Mouse (Mus musculus): ENCODE results near the gene Myo1a. TPM values are rescaled to one million over a fixed set of nuclear protein-coding genes. Genes with fewer than 3 reads are reported as not detected.
A peak's percentile ranks its signal among the peaks of the same experiment; 100 is the strongest.
"Not testable (repeated sequence)": the region's sequence is repeated elsewhere in the genome, so short reads cannot be mapped to it uniquely, and the experiment has no call there.

The Myo1a gene
- polyA plus RNA-seq (2016; fragmentation: Nextera tagmentation; extraction: Ambion mirVana), result 0.47 and 0.71 TPM in 2 replicates

- 60% methylated on average over 2 of the region's 2 CpGs for WGBS
- no peaks in the 10 kb centered on the region for H3K36me3 ChIP-seq
- no peak for ATAC-seq (ENCODE audit: low FRiP score, low read depth)
Measured at GRCm38 (mm10) chr10:127704766-127705220, at the start of gene Myo1a. Gene Myo1a (plus strand): TSS chr10:127705170.

DNA sequence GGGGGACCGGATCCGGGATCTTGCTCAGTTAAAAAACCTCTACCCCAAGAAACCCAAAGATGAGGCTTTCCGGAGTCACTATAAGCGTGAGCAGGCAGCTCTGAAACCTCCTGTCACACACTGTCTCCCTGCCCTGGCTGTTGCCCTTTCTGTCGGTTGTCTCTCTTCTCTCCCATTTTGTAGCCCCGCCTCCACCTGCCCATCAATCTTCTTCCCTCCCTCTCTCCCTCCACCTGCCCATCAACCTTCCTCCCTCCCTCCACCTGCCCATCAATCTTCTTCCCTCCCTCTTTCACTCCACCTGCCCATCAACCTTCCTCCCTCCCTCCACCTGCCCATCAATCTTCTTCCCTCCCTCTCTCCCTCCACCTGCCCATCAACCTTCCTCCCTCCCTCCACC, 47.4 kb upstream of the Myo1a start:
- not testable (repeated sequence) for H3K4me3 ChIP-seq; H3K9me3 ChIP-seq; H3K9ac ChIP-seq (replicated peaks); H3K36me3 ChIP-seq; H3K27ac ChIP-seq (replicated peaks); ATAC-seq (ENCODE audit: low FRiP score, low read depth); H3K4me2 ChIP-seq (replicated peaks)
- peaks cover 12% of the 10 kb centered on the region for H3K4me1 ChIP-seq
- 53% methylated on average over 6 of the region's 6 CpGs for WGBS
- peaks cover 45% of the 10 kb centered on the region for H3K27me3 ChIP-seq

More at GRCm38 (mm10) chr10:127704766-127705220, at the start of gene Myo1a:
- Histone ChIP-seq H3K9ac (replicated peaks) (no peak within 1 kb of the TSS), H3K4me1 (no peaks in the 10 kb centered on the region), H3K4me3 (no peak within 1 kb of the TSS), H3K27me3 (no peaks in the 10 kb centered on the region), H3K4me2 (replicated peaks) (no peak within 1 kb of the TSS), H3K27ac (replicated peaks) (no peak within 1 kb of the TSS), H3K9me3 (no peaks in the 10 kb centered on the region)

DNA sequence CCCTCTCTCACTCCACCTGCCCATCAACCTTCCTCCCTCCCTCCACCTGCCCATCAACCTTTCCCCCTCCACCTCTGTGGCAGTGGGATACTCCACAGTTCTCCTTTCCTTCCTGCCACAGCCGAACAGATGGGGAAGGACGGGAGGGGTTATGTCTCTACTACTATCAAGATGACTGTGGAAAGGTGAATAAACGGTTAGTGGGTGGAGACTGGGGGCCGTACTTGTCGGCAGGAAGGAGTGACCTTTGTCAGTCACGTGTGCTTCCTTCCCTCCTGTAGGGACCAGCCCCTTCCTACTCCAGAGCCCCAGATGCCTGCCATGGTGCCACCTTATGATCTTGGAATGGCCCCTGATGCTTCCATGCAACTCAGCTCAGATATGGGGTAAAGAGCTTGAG, 46.9 kb upstream of the Myo1a start:
- Histone ChIP-seq H3K9ac (replicated peaks) (no peak overlapping the region), H3K27ac (replicated peaks) (no peak overlapping the region), H3K4me2 (replicated peaks) (no peak overlapping the region), H3K27me3 (peaks cover 50% of the 10 kb centered on the region), H3K36me3 (no peaks in the 10 kb centered on the region), H3K4me1 (peaks cover 16% of the 10 kb centered on the region), H3K4me3 (no peak overlapping the region), H3K9me3 (no peaks in the 10 kb centered on the region)
- 19% methylated on average over 6 of the region's 6 CpGs for WGBS
- ATAC-seq (ENCODE audit: low FRiP score, low read depth), result no peak

GRCm38 (mm10) chr10:127659551-127659950, 45.4 kb upstream of the Myo1a start:
- H3K9ac ChIP-seq (replicated peaks), result no peak overlapping the region
- WGBS, result 50% methylated on average over 1 of the region's 1 CpGs
- no peak for ATAC-seq (ENCODE audit: low FRiP score, low read depth)
- H3K27me3 ChIP-seq, result peaks cover 64% of the 10 kb centered on the region
- no peak overlapping the region for H3K4me2 ChIP-seq (replicated peaks)
- H3K27ac ChIP-seq (replicated peaks), result no peak overlapping the region
- H3K4me1 ChIP-seq, result peaks cover 26% of the 10 kb centered on the region
- no peaks in the 10 kb centered on the region for H3K36me3 ChIP-seq
- no peak overlapping the region for H3K4me3 ChIP-seq
- H3K9me3 ChIP-seq, result no peaks in the 10 kb centered on the region

- no peaks in the 10 kb centered on the region for H3K9me3 ChIP-seq
- H3K4me1 ChIP-seq, result peaks cover 40% of the 10 kb centered on the region
- H3K4me3 ChIP-seq, result peak overlapping the region; percentile 12; the same call in 1 of the 2 replicates
- WGBS, result 9% methylated on average over 14 of the region's 14 CpGs
- no peaks in the 10 kb centered on the region for H3K36me3 ChIP-seq
- peak overlapping the region; percentile 31; the same call in 1 of the 2 replicates for H3K4me2 ChIP-seq (replicated peaks)
- H3K27me3 ChIP-seq, result peaks cover 83% of the 10 kb centered on the region
- ATAC-seq (ENCODE audit: low FRiP score, low read depth), result no peak
- H3K9ac ChIP-seq (replicated peaks), result no peak overlapping the region; the same call in 1 of the 2 replicates
- no peak overlapping the region for H3K27ac ChIP-seq (replicated peaks)
Measured at GRCm38 (mm10) chr10:127661291-127661914, 43.6 kb upstream of the Myo1a start.

GRCm38 (mm10) chr10:127661915-127662663, 42.9 kb upstream of the Myo1a start:
- H3K27me3 ChIP-seq, result peaks cover 90% of the 10 kb centered on the region
- H3K9ac ChIP-seq (replicated peaks), result no peak overlapping the region; the same call in 1 of the 2 replicates
- H3K4me1 ChIP-seq, result peaks cover 43% of the 10 kb centered on the region
- H3K4me2 ChIP-seq (replicated peaks), result peak overlapping the region; percentile 31
- no peaks in the 10 kb centered on the region for H3K9me3 ChIP-seq
- 0 out of 2 replicates have a peak, but pooled peaks have one; percentile 1 for ATAC-seq (ENCODE audit: low FRiP score, low read depth)
- WGBS, result 6% methylated on average over 16 of the region's 16 CpGs
- H3K4me3 ChIP-seq, result peak overlapping the region; percentile 14
- no peaks in the 10 kb centered on the region for H3K36me3 ChIP-seq
- no peak overlapping the region for H3K27ac ChIP-seq (replicated peaks)

GRCm38 (mm10) chr10:127662666-127663253, 42.2 kb upstream of the Myo1a start:
- peak overlapping the region; percentile 31 for H3K4me2 ChIP-seq (replicated peaks)
- H3K4me1 ChIP-seq, result peaks cover 49% of the 10 kb centered on the region
- peaks cover 96% of the 10 kb centered on the region for H3K27me3 ChIP-seq
- peak; percentile 7; the same call in 1 of the 2 replicates for ATAC-seq (ENCODE audit: low FRiP score, low read depth)
- no peak overlapping the region for H3K27ac ChIP-seq (replicated peaks)
- H3K36me3 ChIP-seq, result no peaks in the 10 kb centered on the region
- no peak overlapping the region for H3K9ac ChIP-seq (replicated peaks)
- no peaks in the 10 kb centered on the region for H3K9me3 ChIP-seq
- 12% methylated on average over 19 of the region's 19 CpGs for WGBS
- H3K4me3 ChIP-seq, result peak overlapping the region; percentile 14; the same call in 1 of the 2 replicates

GRCm38 (mm10) chr10:127663590-127663989, 41.4 kb upstream of the Myo1a start:
- H3K27ac ChIP-seq (replicated peaks), result no peak overlapping the region
- H3K4me3 ChIP-seq, result no peak overlapping the region
- H3K9me3 ChIP-seq, result no peaks in the 10 kb centered on the region
- 17% methylated on average over 5 of the region's 5 CpGs for WGBS
- no peak for ATAC-seq (ENCODE audit: low FRiP score, low read depth)
- peaks cover 57% of the 10 kb centered on the region for H3K4me1 ChIP-seq
- H3K36me3 ChIP-seq, result no peaks in the 10 kb centered on the region
- no peak overlapping the region for H3K4me2 ChIP-seq (replicated peaks)
- peaks cover 95% of the 10 kb centered on the region for H3K27me3 ChIP-seq
- no peak overlapping the region for H3K9ac ChIP-seq (replicated peaks)

DNA sequence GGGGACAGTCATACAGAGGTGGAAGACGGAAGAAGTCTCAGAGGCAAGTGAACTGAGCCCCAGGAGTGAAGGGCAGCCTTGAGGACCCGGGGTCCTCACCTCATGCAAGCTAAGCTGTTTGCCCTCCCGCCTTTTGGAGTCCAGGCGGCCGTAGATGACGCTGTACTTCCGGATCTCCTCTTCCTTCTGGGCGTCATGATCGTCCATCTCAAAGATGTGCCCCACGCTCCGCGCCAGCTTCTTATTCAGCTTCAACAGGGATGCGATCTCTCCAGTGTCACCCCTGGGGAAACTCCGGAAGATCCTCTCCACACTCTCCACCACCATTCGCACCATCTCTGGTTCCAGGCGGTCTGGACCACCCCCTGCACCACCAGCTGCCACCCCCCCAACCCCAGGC, 40.8 kb upstream of the Myo1a start:
- Histone ChIP-seq H3K9ac (replicated peaks) (no peak overlapping the region), H3K27me3 (peaks cover 98% of the 10 kb centered on the region), H3K9me3 (no peaks in the 10 kb centered on the region), H3K36me3 (no peaks in the 10 kb centered on the region), H3K27ac (replicated peaks) (no peak overlapping the region), H3K4me3 (0 out of 2 replicates have a peak overlapping the region, but pooled peaks have one; percentile 9), H3K4me1 (peaks cover 61% of the 10 kb centered on the region), H3K4me2 (replicated peaks) (no peak overlapping the region)
- 11% methylated on average over 16 of the region's 16 CpGs for whole genome bisulfite sequencing
- no peak for ATAC-seq (ENCODE audit: low FRiP score, low read depth)

DNA sequence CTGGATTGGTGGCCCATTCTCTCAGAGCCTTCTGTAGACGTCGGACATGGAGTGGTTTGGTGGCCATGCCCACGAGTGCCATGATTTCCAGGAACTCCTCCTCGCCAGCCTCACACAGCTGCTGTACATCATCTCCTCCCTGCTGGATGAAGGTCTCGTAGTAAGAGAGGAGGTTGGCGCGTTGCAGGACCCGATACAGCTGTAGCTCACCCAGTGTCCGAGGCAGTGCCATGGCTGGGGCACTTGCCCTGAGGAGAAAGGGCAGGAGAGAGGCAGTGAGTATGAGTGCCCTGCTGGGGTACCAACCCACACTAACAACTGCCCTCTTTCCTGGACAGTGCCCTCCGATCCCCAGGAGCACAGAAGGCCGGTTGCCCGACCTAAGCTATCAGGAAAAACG, 40.1 kb upstream of the Myo1a start:
- Histone ChIP-seq H3K27ac (replicated peaks) (no peak overlapping the region), H3K36me3 (no peaks in the 10 kb centered on the region), H3K4me1 (peaks cover 62% of the 10 kb centered on the region), H3K27me3 (peaks cover 98% of the 10 kb centered on the region), H3K9me3 (no peaks in the 10 kb centered on the region), H3K4me2 (replicated peaks) (no peak overlapping the region), H3K4me3 (0 out of 2 replicates have a peak overlapping the region, but pooled peaks have one; percentile 3), H3K9ac (replicated peaks) (no peak overlapping the region)
- ATAC-seq (ENCODE audit: low FRiP score, low read depth), result no peak
- WGBS, result 11% methylated on average over 13 of the region's 13 CpGs

GRCm38 (mm10) chr10:127665366-127666181, 39.4 kb upstream of the Myo1a start:
- H3K36me3 ChIP-seq, result no peaks in the 10 kb centered on the region
- H3K27me3 ChIP-seq, result peaks cover 97% of the 10 kb centered on the region
- H3K9me3 ChIP-seq, result no peaks in the 10 kb centered on the region
- 0 out of 2 replicates have a peak, but pooled peaks have one; percentile 4 for ATAC-seq (ENCODE audit: low FRiP score, low read depth)
- peak overlapping the region; percentile 52 for H3K4me3 ChIP-seq
- peak overlapping the region; percentile 65 for H3K9ac ChIP-seq (replicated peaks)
- 2% methylated on average over 14 of the region's 14 CpGs for WGBS
- peak overlapping the region; percentile 77 for H3K4me2 ChIP-seq (replicated peaks)
- peaks cover 62% of the 10 kb centered on the region for H3K4me1 ChIP-seq
- H3K27ac ChIP-seq (replicated peaks), result no peak overlapping the region

Data from midbrain, embryonic 12.5 days (tissue).